Mouse (Mus musculus) limb, embryonic 14.5 days (tissue): ENCODE data around the gene Lrp8. TPM values are rescaled to one million over a fixed set of nuclear protein-coding genes. Genes with fewer than 3 reads are reported as not detected.

Source experiments
- ATAC-seq: fragments of 200-750 bp; cut with Nextera tagmentation; 2 replicates; pipeline ENCODE4 v1.8.0; 2017; ENCODE audit warnings: low read depth, moderate number of reproducible peaks, moderate TSS enrichment; ENCODE audit not compliant: low FRiP score
- DNase-seq: peaks from one replicate; pipeline ENCODE4 v3.0.0-alpha.2; 2015; ENCODE audit warnings: low spot score
- H3K27ac ChIP-seq: fragments of 300-500 bp; sonication (generic); replicated peaks from 2 replicates; pipeline ENCODE4 v1.5.1; 2014; ENCODE audit warnings: low read depth, mild to moderate bottlenecking, low read length, moderate library complexity, mixed read lengths
- H3K27me3 ChIP-seq: fragments of 300-500 bp; sonication (generic); 2 replicates; pipeline ENCODE4 v1.6.1; 2014; ENCODE audit warnings: low read length, mixed read lengths; ENCODE audit not compliant: control insufficient read depth, insufficient read depth
- H3K36me3 ChIP-seq: fragments of 300-500 bp; sonication (generic); 2 replicates; pipeline ENCODE4 v1.6.1; 2014; ENCODE audit warnings: mild to moderate bottlenecking, low read length, moderate library complexity, mixed read lengths; ENCODE audit not compliant: control insufficient read depth, insufficient read depth
- H3K4me1 ChIP-seq: fragments of 300-500 bp; sonication (generic); 2 replicates; pipeline ENCODE4 v1.6.1; 2014; ENCODE audit warnings: antibody characterized with exemption, low read length, mixed read lengths; ENCODE audit not compliant: control insufficient read depth, insufficient read depth
- H3K4me2 ChIP-seq: fragments of 300-500 bp; sonication (generic); replicated peaks from 2 replicates; pipeline ENCODE4 v1.6.1; 2014; ENCODE audit warnings: low read depth, mild to moderate bottlenecking, low read length, moderate library complexity; ENCODE audit not compliant: severe bottlenecking
- H3K4me3 ChIP-seq: fragments of 300-500 bp; sonication (generic); replicated peaks from 2 replicates; pipeline ENCODE4 v1.5.1; 2014; ENCODE audit warnings: low read length
- H3K9ac ChIP-seq: fragments of 300-500 bp; sonication (generic); 2 replicates; pipeline ENCODE4 v1.6.1; 2014; ENCODE audit warnings: mild to moderate bottlenecking, low read depth, low read length, moderate library complexity; ENCODE audit not compliant: severe bottlenecking
- H3K9me3 ChIP-seq: fragments of 300-500 bp; sonication (generic); 2 replicates; pipeline ENCODE4 v1.6.1; 2016; ENCODE audit warnings: low read length; ENCODE audit not compliant: control insufficient read depth
- POLR2A ChIP-seq: fragments of 200-500 bp; IDR thresholded peaks from 2 replicates; pipeline ENCODE4 v1.8.0; 2012; ENCODE audit warnings: inconsistent platforms, mild to moderate bottlenecking, moderate library complexity, borderline replicate concordance; ENCODE audit not compliant: insufficient read depth, insufficient read length; ENCODE audit errors: extremely low read depth
- WGBS: fragments of 180-500 bp; shearing (Covaris S2); extraction: QIAGEN DNeasy Blood & Tissue Kit; methylation state at CpG from one replicate; pipeline ENCODE4 v1.1.7; 2014; 5-methylcytosine and 5-hydroxymethylcytosine counted together
- polyA plus RNA-seq, 2 experiments: library from polyadenylated mRNA; depleted of rRNA in 1 of 2; stranded (reverse) in 1 of 2; unstranded in 1 of 2; fragments of >200 nt; fragmentation: Nextera tagmentation in 1 of 2; extraction: Ambion mirVana in 1 of 2; gene quantifications; 2 replicates each; pipeline versions ENCODE4 v1.2.1 to v1.2.3; 2012 to 2014

Gene Lrp8
- polyA plus RNA-seq, 2 experiments: 3.2 to 10.5 TPM

DNA sequence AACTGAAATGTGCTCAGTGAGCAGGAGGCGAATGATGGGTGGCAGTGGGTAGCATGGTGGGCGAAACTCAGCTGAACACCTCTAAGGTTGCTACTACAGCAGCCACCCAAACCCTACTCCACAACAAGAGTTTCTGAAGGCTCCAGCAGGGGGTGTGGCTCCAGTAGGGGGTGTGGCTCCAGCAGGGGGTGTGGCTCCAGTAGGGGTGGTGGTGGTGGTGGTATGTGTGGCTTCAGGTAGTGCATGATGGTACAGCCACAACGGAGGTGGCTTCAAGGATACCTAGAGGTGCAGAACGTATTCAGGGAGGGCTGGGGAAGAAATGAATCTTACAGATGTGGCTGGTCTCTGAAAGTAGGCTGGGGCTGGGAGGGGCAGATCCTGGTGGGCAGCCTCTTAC lies 5.7 kb downstream of the Lrp8 start:
- Histone ChIP-seq H3K4me2 (no peak overlapping the region), H3K9me3 (no peaks in the 10 kb centered on the region), H3K36me3 (no peaks in the 10 kb centered on the region), H3K4me3 (no peak overlapping the region), H3K27ac (no peak overlapping the region), H3K4me1 (peaks cover 4% of the 10 kb centered on the region), H3K27me3 (no peaks in the 10 kb centered on the region), H3K9ac (no peak overlapping the region)
- 78% methylated on average over 4 of the region's 4 CpGs for WGBS
- no peak for TF ChIP-seq POLR2A
- no peak for DNase-seq
- no peak for ATAC-seq

DNA sequence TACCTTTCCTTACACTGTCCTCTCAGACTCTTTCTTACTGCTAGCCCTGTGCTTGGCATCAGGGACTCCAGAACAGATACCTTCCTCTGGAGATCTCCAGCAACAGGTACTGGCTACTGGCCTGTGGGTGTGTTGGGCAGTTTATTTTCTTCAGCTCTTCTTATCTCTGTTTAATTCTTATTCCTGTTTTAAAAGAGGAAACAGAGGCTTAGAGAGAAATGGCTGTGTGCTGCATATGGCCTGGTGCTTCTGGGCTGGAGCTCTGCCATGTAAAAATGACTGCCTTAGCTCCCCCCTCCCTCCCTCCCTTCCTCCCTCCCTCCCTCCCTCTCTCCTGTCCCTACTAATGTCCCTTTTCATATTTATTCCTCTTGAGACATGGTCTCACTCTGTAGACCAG lies 6.6 kb downstream of the Lrp8 start:
- Histone ChIP-seq H3K9ac (no peak overlapping the region), H3K4me1 (peaks cover under 1% of the 10 kb centered on the region; the same call in 1 of the 2 replicates), H3K9me3 (no peaks in the 10 kb centered on the region), H3K36me3 (no peaks in the 10 kb centered on the region), H3K4me3 (no peak overlapping the region), H3K27ac (no peak overlapping the region), H3K27me3 (no peaks in the 10 kb centered on the region), H3K4me2 (no peak overlapping the region)
- TF ChIP-seq POLR2A: no peak
- DNase-seq (no peak), ATAC-seq (no peak)

DNA sequence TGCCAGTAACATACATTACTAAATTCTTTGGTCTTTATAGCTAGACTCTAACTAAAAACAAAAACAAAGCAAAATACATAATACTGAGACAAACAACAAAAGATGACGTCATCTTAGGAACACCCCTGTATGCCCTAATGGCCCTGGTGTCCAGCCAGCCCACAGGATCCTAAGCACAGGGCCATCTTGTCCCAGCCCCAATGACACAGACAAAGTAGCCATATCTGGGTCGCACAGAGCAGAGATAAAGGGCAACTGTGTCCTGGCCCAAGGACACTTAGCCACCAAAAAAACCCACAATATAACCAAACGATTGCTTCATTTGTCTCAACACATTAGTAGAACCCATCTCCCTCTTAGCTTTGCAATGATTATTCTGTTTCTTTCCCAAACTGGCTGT lies 8.9 kb downstream of the Lrp8 start:
- Histone ChIP-seq H3K27ac (no peak overlapping the region), H3K9ac (no peak overlapping the region), H3K4me1 (no peaks in the 10 kb centered on the region), H3K9me3 (no peaks in the 10 kb centered on the region), H3K27me3 (no peaks in the 10 kb centered on the region), H3K4me2 (no peak overlapping the region), H3K4me3 (no peak overlapping the region), H3K36me3 (no peaks in the 10 kb centered on the region)
- WGBS: 85% methylated on average over 3 of the region's 3 CpGs
- no peak for DNase-seq
- no peak for TF ChIP-seq POLR2A
- no peak for ATAC-seq

DNA sequence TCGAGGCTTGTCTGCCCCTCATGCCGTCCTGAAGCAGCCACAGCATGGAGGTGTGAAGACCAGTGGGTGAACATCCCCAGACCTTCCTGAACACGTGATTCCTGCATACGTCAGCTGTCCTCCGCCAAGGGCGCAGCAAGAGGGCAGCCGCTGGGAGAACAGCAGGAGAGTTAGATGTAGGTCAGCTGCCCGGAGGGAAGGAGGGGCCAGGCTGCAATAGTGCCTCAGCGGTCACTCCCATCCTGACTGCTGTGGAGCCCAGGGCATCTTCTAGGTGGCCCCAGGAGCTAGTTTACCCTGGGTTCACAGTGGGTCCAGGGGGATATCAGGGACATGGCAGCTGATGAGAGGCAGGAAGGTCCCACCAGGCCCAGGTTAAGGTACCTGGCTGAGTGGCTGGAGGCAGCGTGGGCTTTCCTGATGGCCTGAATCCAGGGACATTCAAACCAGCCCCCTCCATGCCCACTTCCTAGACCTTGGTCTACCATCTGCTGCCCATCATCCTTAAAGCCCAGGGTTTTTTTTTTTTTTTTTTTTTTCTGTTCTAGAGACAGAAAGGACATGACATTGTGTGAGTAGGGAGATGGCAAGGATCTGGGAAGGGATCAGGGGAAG lies 9.8 kb downstream of the Lrp8 start:
- H3K27ac ChIP-seq: no peak overlapping the region
- no peak overlapping the region for H3K9ac ChIP-seq

DNA sequence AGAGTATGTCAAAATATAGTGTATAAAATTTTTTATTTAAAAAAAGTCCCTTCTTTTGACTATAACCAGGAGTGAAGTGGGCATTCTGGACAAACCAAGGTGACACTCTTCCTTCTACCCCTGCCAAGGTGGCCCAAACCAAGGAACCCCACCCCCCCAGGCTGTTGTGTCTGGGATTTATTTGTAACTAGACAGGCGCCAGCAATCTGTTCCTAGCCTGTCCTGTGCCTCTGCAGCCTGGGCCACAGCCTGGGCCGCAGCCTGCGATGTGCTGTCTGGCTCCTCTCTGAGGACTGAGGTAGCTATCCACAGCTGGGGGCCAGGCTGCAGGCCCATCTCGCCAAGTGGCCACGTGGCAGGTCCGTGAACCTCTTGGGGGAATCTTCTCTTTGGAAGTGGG lies 10.3 kb downstream of the Lrp8 start:
- DNase-seq: no peak
- Histone ChIP-seq H3K27ac (no peak overlapping the region), H3K4me3 (no peak overlapping the region), H3K9ac (no peak overlapping the region), H3K9me3 (no peaks in the 10 kb centered on the region), H3K36me3 (no peaks in the 10 kb centered on the region), H3K4me1 (no peaks in the 10 kb centered on the region), H3K4me2 (no peak overlapping the region), H3K27me3 (no peaks in the 10 kb centered on the region)
- ATAC-seq: no peak
- no peak for TF ChIP-seq POLR2A
- WGBS: 73% methylated on average over 6 of the region's 6 CpGs

More for the DNA sequence above, 9.8 kb downstream of the Lrp8 start:
- H3K9me3 ChIP-seq: no peaks in the 10 kb centered on the region
- ATAC-seq (no peak), DNase-seq (no peak)
- H3K4me2 ChIP-seq: no peak overlapping the region
- no peak overlapping the region for H3K4me3 ChIP-seq
- 47% methylated on average over 10 of the region's 10 CpGs for WGBS
- no peaks in the 10 kb centered on the region for H3K27me3 ChIP-seq
- no peak for TF ChIP-seq POLR2A
- no peaks in the 10 kb centered on the region for H3K4me1 ChIP-seq
- H3K36me3 ChIP-seq: no peaks in the 10 kb centered on the region

DNA sequence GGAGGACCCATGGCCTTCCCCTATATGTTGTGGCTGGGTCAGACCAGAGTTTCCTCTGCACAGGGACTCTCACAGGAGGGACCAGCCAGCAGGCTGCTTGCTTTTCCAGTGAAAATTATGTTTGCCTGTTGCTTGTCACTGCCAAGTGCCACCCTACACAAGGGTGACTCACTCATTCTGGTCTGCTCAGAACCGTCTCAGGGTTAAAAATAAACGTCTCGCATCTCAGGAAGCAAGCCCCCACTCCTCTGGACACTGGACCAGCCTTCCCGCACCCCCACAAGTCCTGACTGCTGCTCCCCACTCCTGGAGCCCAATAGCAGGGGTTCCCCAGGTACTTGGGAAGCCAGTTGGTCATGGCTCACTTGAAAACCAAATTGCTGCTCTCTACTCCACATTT lies 14.4 kb downstream of the Lrp8 start:
- WGBS: 74% methylated on average over 4 of the region's 4 CpGs
- peaks cover 4% of the 10 kb centered on the region; the same call in 1 of the 2 replicates for H3K4me1 ChIP-seq
- no peak overlapping the region for H3K9ac ChIP-seq
- TF ChIP-seq POLR2A: no peak
- no peak overlapping the region for H3K4me3 ChIP-seq
- H3K9me3 ChIP-seq: no peaks in the 10 kb centered on the region
- H3K27me3 ChIP-seq: no peaks in the 10 kb centered on the region
- DNase-seq: no peak
- H3K27ac ChIP-seq: no peak overlapping the region
- no peaks in the 10 kb centered on the region for H3K36me3 ChIP-seq
- no peak for ATAC-seq
- H3K4me2 ChIP-seq: no peak overlapping the region
